Mouse (Mus musculus) MEL (cell line): ENCODE measurements around the gene Rtl3. TPM values are rescaled to one million over a fixed set of nuclear protein-coding genes. Genes with fewer than 3 reads are reported as not detected.

Experiments
- DNase-seq: peaks from one replicate; pipeline ENCODE4 v3.0.0; 2011; ENCODE audit warnings: low read depth, low spot score
- H3K27ac ChIP-seq: 2 replicates; pipeline ENCODE4 v1.5.1; 2012; ENCODE audit warnings: low read depth, mild to moderate bottlenecking, control low read depth, low read length, moderate library complexity; ENCODE audit not compliant: control insufficient read depth
- H3K27me3 ChIP-seq, 2 experiments: fragments of 150-350 bp in 1 of 2; sonication (generic) in 1 of 2; 2 replicates each; pipeline ENCODE4 v1.6.1; 2012; ENCODE audit warnings: low read length in 2 of 2, mild to moderate bottlenecking in 2 of 2, improper control_type of control experiment in 1 of 2, moderate library complexity in 1 of 2; ENCODE audit not compliant: insufficient read depth in 2 of 2, control insufficient read depth in 1 of 2
- H3K36me3 ChIP-seq, 2 experiments: 2 replicates each; pipeline ENCODE4 v1.6.1; 2012 to 2014; ENCODE audit warnings: low read length in 2 of 2, improper control_type of control experiment in 1 of 2, inconsistent platforms in 1 of 2, mild to moderate bottlenecking in 1 of 2; ENCODE audit not compliant: insufficient read depth in 2 of 2, control insufficient read depth in 1 of 2
- H3K4me1 ChIP-seq, 2 experiments: fragments of 150-350 bp in 1 of 2; sonication (generic) in 1 of 2; 2 replicates each; pipeline ENCODE4 v1.6.1; 2012; ENCODE audit warnings: low read length in 2 of 2, improper control_type of control experiment in 1 of 2, mild to moderate bottlenecking in 1 of 2; ENCODE audit not compliant: insufficient read depth in 2 of 2, control insufficient read depth in 1 of 2
- H3K4me3 ChIP-seq, 2 experiments: fragments of 150-350 bp in 1 of 2; sonication (generic) in 1 of 2; 2 replicates each; pipeline ENCODE4 v1.5.1; 2012; ENCODE audit warnings: low read depth in 2 of 2, low read length in 2 of 2, mild to moderate bottlenecking in 2 of 2, moderate library complexity in 2 of 2, control low read depth in 1 of 2, improper control_type of control experiment in 1 of 2; ENCODE audit not compliant: control insufficient read depth in 1 of 2, insufficient read depth in 1 of 2
- H3K79me2 ChIP-seq: 2 replicates; pipeline ENCODE4 v1.6.1; 2012; ENCODE audit warnings: mild to moderate bottlenecking, low read length, moderate library complexity; ENCODE audit not compliant: control insufficient read depth, poor library complexity, insufficient read depth
- H3K9ac ChIP-seq: 2 replicates; pipeline ENCODE4 v1.6.1; 2012; ENCODE audit warnings: low read depth, mild to moderate bottlenecking, control low read depth, low read length, moderate library complexity; ENCODE audit not compliant: control insufficient read depth, poor library complexity, severe bottlenecking
- H3K9me3 ChIP-seq: fragments of 150-350 bp; sonication (generic); replicated peaks from 2 replicates; pipeline ENCODE4 v1.6.1; 2012; ENCODE audit warnings: mild to moderate bottlenecking, low read length, improper control_type of control experiment, moderate library complexity; ENCODE audit not compliant: insufficient read depth
- CTCF ChIP-seq, 3 experiments: IDR thresholded peaks in 2 of 3; conservative IDR thresholded peaks in 1 of 3; 2 replicates each; pipeline ENCODE4 v1.5.1; 2011 to 2012; ENCODE audit warnings: low read length in 3 of 3, low read depth in 2 of 3, mild to moderate bottlenecking in 2 of 3, improper control_type of control experiment in 1 of 3, inconsistent platforms in 1 of 3, mixed read lengths in 1 of 3, moderate library complexity in 1 of 3; ENCODE audit not compliant: control insufficient read depth in 1 of 3, insufficient read depth in 1 of 3, poor library complexity in 1 of 3, severe bottlenecking in 1 of 3
- HCFC1 ChIP-seq: IDR thresholded peaks from 2 replicates; pipeline ENCODE4 v1.6.1; 2012; ENCODE audit warnings: low read depth, mild to moderate bottlenecking, inconsistent platforms, low read length, improper control_type of control experiment, moderate library complexity
- RAD21 ChIP-seq: IDR thresholded peaks from 2 replicates; pipeline ENCODE4 v1.6.1; 2011; ENCODE audit warnings: mild to moderate bottlenecking, low read depth, low read length, improper control_type of control experiment
- SMC3 ChIP-seq: IDR thresholded peaks from 2 replicates; pipeline ENCODE4 v1.6.1; 2011; ENCODE audit warnings: low read depth, low read length, improper control_type of control experiment
- ZC3H11A ChIP-seq: IDR thresholded peaks from 2 replicates; pipeline ENCODE4 v1.6.1; 2012; ENCODE audit warnings: low read depth, mild to moderate bottlenecking, inconsistent platforms, low read length, improper control_type of control experiment
- polyA plus RNA-seq, 2 experiments: library from polyadenylated mRNA; stranded (reverse) in 1 of 2; unstranded in 1 of 2; fragments of >175 nt in 1 of 2; fragments of >200 nt in 1 of 2; gene quantifications; 2 replicates each; pipeline versions ENCODE4 v1.2.1 to v1.2.4; 2012; ENCODE audit warnings: low replicate concordance in 2 of 2, low read depth in 1 of 2; ENCODE audit not compliant: insufficient read length in 2 of 2, insufficient read depth in 1 of 2, missing spikeins in 1 of 2
- total RNA-seq: library from RNA; depleted of rRNA; stranded (reverse); fragments of 300-350 nt; gene quantifications from 2 replicates; pipeline ENCODE4 v1.2.3, GENCODE M21; 2012; rRNA removed

Gene Rtl3
- total and polyA plus RNA-seq, 3 experiments: not detected

DNA sequence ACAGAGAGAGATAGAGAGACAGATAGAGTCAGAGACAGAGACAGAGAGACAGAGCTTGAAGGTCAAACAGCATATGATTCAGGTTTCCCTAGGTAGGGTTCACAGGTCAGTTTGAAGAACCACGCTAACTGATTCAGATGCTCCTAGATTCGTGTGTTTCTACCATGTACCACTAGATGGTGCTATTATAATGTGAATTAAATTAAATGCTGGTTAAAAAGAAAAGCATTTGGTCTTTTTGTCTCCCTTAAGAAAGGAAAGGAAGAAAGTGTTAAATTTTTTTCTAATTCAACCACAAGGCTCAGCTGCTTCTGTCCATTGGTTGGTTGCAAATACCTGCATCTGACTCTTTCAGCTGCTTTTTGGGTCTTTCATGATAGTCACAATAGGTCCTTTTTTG is 45.8 kb downstream of the Rtl3 start:
- H3K79me2 ChIP-seq: no peaks in the 10 kb centered on the region
- TF ChIP-seq CTCF (IDR thresholded peaks at IDR 0.05 in 2 of 3, conservative IDR thresholded peaks at IDR 0.05 in 1 of 3; ENCODE audit: control insufficient read depth in 1 of 3, insufficient read depth in 1 of 3, low read depth in 2 of 3, low read length in 3 of 3, poor library complexity in 1 of 3, severe bottlenecking in 1 of 3) (peak in 2 of 3 experiments; percentile 9 to 53; a peak in 2 of 6 replicates), RAD21 (peak; percentile 68), ZC3H11A (peak; percentile 52), HCFC1 (no peak), SMC3 (peak; percentile 65)
- H3K27me3 ChIP-seq: no peaks in the 10 kb centered on the region
- H3K9ac ChIP-seq: no peak overlapping the region
- DNase-seq: peak; percentile 30
- no peak overlapping the region for H3K27ac ChIP-seq
- no peak overlapping the region for H3K4me3 ChIP-seq
- no peaks in the 10 kb centered on the region for H3K4me1 ChIP-seq
- H3K36me3 ChIP-seq: no peaks in the 10 kb centered on the region
- H3K9me3 ChIP-seq: no peaks in the 10 kb centered on the region

Other genes with a start within 250 kb of the Rtl3 start
- gene Cysltr1, start 237.0 kb downstream of the Rtl3 start, total RNA-seq: 0.04 and 0.29 TPM in 2 replicates
- gene Cysltr1, start 237.0 kb downstream of the Rtl3 start, polyA plus RNA-seq: under 1 TPM in 1 of 2 experiments, not detected in 1; 0.13 TPM
- gene Lpar4, start 80.0 kb upstream of the Rtl3 start, total RNA-seq: not detected in 2 replicates
- not detected for gene Lpar4, start 80.0 kb upstream of the Rtl3 start, polyA plus RNA-seq
- not detected in 2 replicates for gene P2ry10, start 247.8 kb upstream of the Rtl3 start, total RNA-seq
- not detected for gene P2ry10, start 247.8 kb upstream of the Rtl3 start, polyA plus RNA-seq